Mouse (Mus musculus) ES-E14 (cell line): ENCODE measurements around the gene Gm47969.

Experiments
- CHD2 ChIP-seq: IDR thresholded peaks from 2 replicates; pipeline ENCODE4 v1.6.1; 2014; ENCODE audit warnings: mild to moderate bottlenecking, low read depth, low read length, inconsistent platforms
- MAFK ChIP-seq: IDR thresholded peaks from 2 replicates; pipeline ENCODE4 v1.6.1; 2014; ENCODE audit warnings: mild to moderate bottlenecking, low read depth, low read length, inconsistent platforms; ENCODE audit not compliant: insufficient read depth
- ZNF384 ChIP-seq: IDR thresholded peaks from 2 replicates; pipeline ENCODE4 v1.6.1; 2012; ENCODE audit warnings: low read depth, low read length, inconsistent platforms

DNA sequence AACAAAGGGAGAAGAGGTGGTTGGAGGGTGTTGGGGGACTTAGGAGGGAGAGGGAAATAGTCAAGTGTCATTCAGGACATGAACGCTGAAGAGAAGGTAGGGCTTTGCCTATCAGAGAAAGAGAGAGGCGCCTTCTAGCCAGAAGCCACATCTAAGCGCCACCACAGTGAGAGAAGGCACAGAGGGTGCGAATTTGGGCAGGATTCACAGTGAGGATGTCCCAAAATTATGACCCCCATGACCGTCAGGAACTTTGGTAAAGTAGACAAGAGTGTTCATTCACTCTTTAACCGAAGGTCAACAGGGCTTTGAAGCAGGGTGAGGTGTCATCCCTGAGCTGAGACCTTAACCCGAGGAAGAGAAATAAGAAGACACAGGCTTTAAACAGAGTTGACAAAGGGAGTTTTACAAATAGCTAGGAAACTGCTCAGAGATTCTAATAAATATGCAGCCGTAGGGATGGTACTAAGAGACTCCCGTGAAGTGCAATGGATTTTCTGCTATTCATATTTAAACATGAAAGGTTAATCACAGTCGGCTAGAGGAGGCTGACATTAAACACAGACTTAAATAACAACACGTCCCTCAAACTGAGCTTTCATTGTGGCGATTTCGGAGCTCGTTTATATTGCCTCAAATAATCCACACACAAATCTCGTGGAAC is 30.9 kb downstream of the Gm47969 start:
- no peak for TF ChIP-seq CHD2
- TF ChIP-seq MAFK: no peak
- TF ChIP-seq ZNF384: no peak
